Mouse (Mus musculus) forebrain, embryonic 13.5 days (tissue): ENCODE results near the gene Gm6370. TPM values are rescaled to one million over a fixed set of nuclear protein-coding genes. Genes with fewer than 3 reads are reported as not detected.
"Not testable (repeated sequence)": the region's sequence is repeated elsewhere in the genome, so short reads cannot be mapped to it uniquely, and the experiment has no call there.

ENCODE experiments used
- ATAC-seq: fragments of 200-750 bp; cut with Nextera tagmentation; 2 replicates; pipeline ENCODE4 v1.8.0; 2017
- H3K27ac ChIP-seq: fragments of 300-500 bp; sonication (generic); 2 replicates; pipeline ENCODE4 v1.5.1; 2015; ENCODE audit warnings: inconsistent platforms, mild to moderate bottlenecking, moderate library complexity
- H3K27me3 ChIP-seq: fragments of 300-500 bp; sonication (generic); 2 replicates; pipeline ENCODE4 v1.6.1; 2015; ENCODE audit warnings: mild to moderate bottlenecking, inconsistent platforms
- H3K36me3 ChIP-seq: fragments of 300-500 bp; sonication (generic); 2 replicates; pipeline ENCODE4 v1.6.1; 2015; ENCODE audit warnings: mild to moderate bottlenecking, inconsistent platforms; ENCODE audit not compliant: poor library complexity, severe bottlenecking
- H3K4me1 ChIP-seq: fragments of 300-500 bp; sonication (generic); 2 replicates; pipeline ENCODE4 v1.6.1; 2015; ENCODE audit warnings: inconsistent platforms
- H3K4me2 ChIP-seq: fragments of 300-500 bp; sonication (generic); 2 replicates; pipeline ENCODE4 v1.6.1; 2015; ENCODE audit warnings: inconsistent platforms, mild to moderate bottlenecking, moderate library complexity
- H3K4me3 ChIP-seq: fragments of 300-500 bp; sonication (generic); 2 replicates; pipeline ENCODE4 v1.5.1; 2015; ENCODE audit warnings: mild to moderate bottlenecking, inconsistent platforms
- H3K9ac ChIP-seq: fragments of 300-500 bp; sonication (generic); 2 replicates; pipeline ENCODE4 v1.6.1; 2015; ENCODE audit warnings: mild to moderate bottlenecking, inconsistent platforms
- H3K9me3 ChIP-seq: fragments of 300-500 bp; sonication (generic); replicated peaks from 2 replicates; pipeline ENCODE4 v1.6.1; 2016; ENCODE audit warnings: inconsistent platforms
- WGBS: fragments of 180-500 bp; shearing (Covaris S2); methylation state at CpG from one replicate; pipeline ENCODE4 v1.1.7; 2015; 5-methylcytosine and 5-hydroxymethylcytosine counted together
- polyA plus RNA-seq: library from polyadenylated mRNA; unstranded; fragments of >200 nt; fragmentation: Nextera tagmentation; extraction: Ambion mirVana; gene quantifications from 2 replicates; pipeline ENCODE4 v1.2.1, GENCODE M21; 2015

The Gm6370 gene
- polyA plus RNA-seq, 1 experiment from 2014 or later, result not detected

- WGBS, result 16% methylated on average over 3 of the region's 4 CpGs
- ATAC-seq, H3K36me3 ChIP-seq, H3K27me3 ChIP-seq, H3K4me2 ChIP-seq, H3K9me3 ChIP-seq, H3K9ac ChIP-seq, H3K27ac ChIP-seq, H3K4me1 ChIP-seq, H3K4me3 ChIP-seq: not testable (repeated sequence)
Observed at GRCm38 (mm10) chr5:146488959-146489358, 2.2 kb upstream of the Gm6370 start.

- H3K4me2 ChIP-seq, ATAC-seq, H3K9me3 ChIP-seq, H3K27me3 ChIP-seq, H3K4me1 ChIP-seq, H3K4me3 ChIP-seq, H3K36me3 ChIP-seq, H3K9ac ChIP-seq, H3K27ac ChIP-seq: not testable (repeated sequence)
- no CpG with 5 or more reads among the region's 5 CpGs for WGBS
Observed at GRCm38 (mm10) chr5:146502099-146502498, 10.9 kb downstream of the Gm6370 start, which contains the start of gene 4930449I24Rik. 4930449I24Rik (plus strand) TSS chr5:146502399.

GRCm38 (mm10) chr5:146513823-146514222 is 22.7 kb downstream of the Gm6370 start, which contains the start of gene Gm3402:
Gm3402 (plus strand) TSS chr5:146514123.
- H3K36me3 ChIP-seq, H3K4me1 ChIP-seq, ATAC-seq, H3K27ac ChIP-seq, H3K4me2 ChIP-seq, H3K27me3 ChIP-seq, H3K9me3 ChIP-seq, H3K9ac ChIP-seq, H3K4me3 ChIP-seq: not testable (repeated sequence)
- 100% methylated on average over 2 of the region's 5 CpGs for WGBS

- H3K27me3 ChIP-seq, H3K4me2 ChIP-seq, ATAC-seq, H3K4me3 ChIP-seq, H3K4me1 ChIP-seq, H3K36me3 ChIP-seq, H3K9ac ChIP-seq, H3K9me3 ChIP-seq, H3K27ac ChIP-seq: not testable (repeated sequence)
- 93% methylated on average over 3 of the region's 3 CpGs for WGBS
Observed at GRCm38 (mm10) chr5:146525501-146525900, 34.3 kb downstream of the Gm6370 start, which contains the start of gene Gm3404. Gm3404 (plus strand) TSS chr5:146525801.

- H3K4me1 ChIP-seq, H3K9ac ChIP-seq, H3K9me3 ChIP-seq, H3K27ac ChIP-seq, H3K27me3 ChIP-seq, H3K4me3 ChIP-seq, H3K36me3 ChIP-seq, ATAC-seq, H3K4me2 ChIP-seq: not testable (repeated sequence)
- WGBS, result 91% methylated on average over 3 of the region's 3 CpGs
Observed at GRCm38 (mm10) chr5:146537347-146537746, 46.2 kb downstream of the Gm6370 start, which contains the start of gene Gm3409. Gm3409 (plus strand) TSS chr5:146537647.

Other genes starting within 250 kb of the Gm6370 start
- 7.3 and 8.9 TPM in 2 replicates for gene Wasf3, start 106.4 kb upstream of the Gm6370 start, polyA plus RNA-seq
- gene Gm6408, start 9.4 kb upstream of the Gm6370 start, polyA plus RNA-seq, result not detected in 2 replicates
- gene 4930449I24Rik, start 11.0 kb downstream of the Gm6370 start, polyA plus RNA-seq, result not detected in 2 replicates
- gene Gm3402, start 22.8 kb downstream of the Gm6370 start, polyA plus RNA-seq, result not detected in 2 replicates
- not detected in 2 replicates for gene Gm3404, start 34.4 kb downstream of the Gm6370 start, polyA plus RNA-seq
- gene Gm3409, start 46.3 kb downstream of the Gm6370 start, polyA plus RNA-seq, result not detected in 2 replicates
- not detected in 2 replicates for gene Gm3415, start 64.8 kb downstream of the Gm6370 start, polyA plus RNA-seq
- 6.0 and 6.7 TPM in 2 replicates for gene Gpr12, start 93.9 kb downstream of the Gm6370 start, polyA plus RNA-seq